Comparison of ENCODE assay signal across 7 mouse cellular contexts in genomic region chr9:120934821-120935633, GRCm38 (mm10). TPM values are rescaled to one million over a fixed set of nuclear protein-coding genes. Genes with fewer than 3 reads are reported as not detected.
DNase-seq lines count a peak whose midpoint lies in the region; ATAC-seq and TF ChIP-seq lines count a peak whose summit lies in the region.

No protein-coding gene starts in this region.

- peak overlapping the region; percentile 81 for H3ac ChIP-seq in C2C12 (ENCODE audit: control insufficient read depth, insufficient read length, low read depth)

- peaks cover 51% of the 10 kb centered on the region for H3K4me1 ChIP-seq in G1E (ENCODE audit: insufficient read depth, low read depth, low read length)
- H3K4me1 ChIP-seq in forebrain, postnatal 0 days (ENCODE audit: insufficient read depth): peaks cover 30% of the 10 kb centered on the region
- H3K4me1 ChIP-seq in kidney, embryonic 16.5 days (ENCODE audit: insufficient read depth, low read length): peaks cover 46% of the 10 kb centered on the region

- peaks cover 21% of the 10 kb centered on the region for H3K36me3 ChIP-seq in C2C12 (ENCODE audit: control insufficient read depth, insufficient read depth)
- H3K36me3 ChIP-seq in G1E (replicated peaks): peaks cover 37% of the 10 kb centered on the region
- no peaks in the 10 kb centered on the region for H3K36me3 ChIP-seq in forebrain, postnatal 0 days (ENCODE audit: insufficient read depth)
- H3K36me3 ChIP-seq in kidney, embryonic 16.5 days (ENCODE audit: insufficient read depth, low read length): no peaks in the 10 kb centered on the region

- DNase-seq in G1E (ENCODE audit: low spot score): no peak
- no peak for DNase-seq in forebrain, postnatal 0 days
- DNase-seq in naive thymus-derived CD4-positive, alpha-beta T cell, adult 2 months (ENCODE audit: low read depth): peak; percentile 39
- no peak for DNase-seq in cerebellum, adult 9-11 months
- DNase-seq in layer of hippocampus, adult 11-12 months (ENCODE audit: low spot score): no peak

- no peaks in the 10 kb centered on the region for H3K9me3 ChIP-seq in G1E (replicated peaks)
- no peaks in the 10 kb centered on the region for H3K9me3 ChIP-seq in forebrain, postnatal 0 days (ENCODE audit: low read length)
- H3K9me3 ChIP-seq in kidney, embryonic 16.5 days (ENCODE audit: low read length): no peaks in the 10 kb centered on the region

- WGBS in forebrain, postnatal 0 days: 4% methylated on average over 14 of the region's 14 CpGs
- 4% methylated on average over 14 of the region's 14 CpGs for WGBS in kidney, embryonic 16.5 days

- H3K9ac ChIP-seq in forebrain, postnatal 0 days: peak overlapping the region; percentile 86
- H3K9ac ChIP-seq in kidney, embryonic 16.5 days (replicated peaks; ENCODE audit: low read length): peak overlapping the region; percentile 98

- H3K4me2 ChIP-seq in forebrain, postnatal 0 days (ENCODE audit: low read depth): peak overlapping the region; percentile 87
- peak overlapping the region; percentile 90 for H3K4me2 ChIP-seq in kidney, embryonic 16.5 days (replicated peaks; ENCODE audit: low read depth, low read length)

- H3K27ac ChIP-seq in forebrain, postnatal 0 days (ENCODE audit: low read depth, low read length): peak overlapping the region; percentile 95; the same call in 1 of the 2 replicates
- H3K27ac ChIP-seq in kidney, embryonic 16.5 days (ENCODE audit: low read length): peak overlapping the region; percentile 96

- H3K4me3 ChIP-seq in C2C12 (ENCODE audit: insufficient read depth, poor library complexity, severe bottlenecking): peak overlapping the region; percentile 65
- peak overlapping the region; percentile 82 for H3K4me3 ChIP-seq in G1E (ENCODE audit: low read depth, low read length)
- H3K4me3 ChIP-seq in forebrain, postnatal 0 days (ENCODE audit: low read depth, low read length): peak overlapping the region; percentile 90
- peak overlapping the region; percentile 96 for H3K4me3 ChIP-seq in kidney, embryonic 16.5 days (ENCODE audit: low read length)

- H3K79me3 ChIP-seq in C2C12 (ENCODE audit: low read depth): peaks cover 64% of the 10 kb centered on the region

- H3K27me3 ChIP-seq in C2C12 (ENCODE audit: control insufficient read depth, insufficient read depth, insufficient read length): no peaks in the 10 kb centered on the region
- peaks cover 4% of the 10 kb centered on the region for H3K27me3 ChIP-seq in G1E (ENCODE audit: insufficient read depth, low read length)
- no peaks in the 10 kb centered on the region for H3K27me3 ChIP-seq in forebrain, postnatal 0 days (ENCODE audit: insufficient read depth, low read length)
- no peaks in the 10 kb centered on the region for H3K27me3 ChIP-seq in kidney, embryonic 16.5 days (ENCODE audit: insufficient read depth, low read length)

- peak; percentile 37 for ATAC-seq in G1E (ENCODE audit: extremely low read depth, insufficient number of reproducible peaks, low FRiP score, poor library complexity, severe bottlenecking)
- ATAC-seq in forebrain, postnatal 0 days: no peak
- no peak for ATAC-seq in kidney, embryonic 16.5 days (ENCODE audit: low FRiP score, low TSS enrichment)

- peaks cover 65% of the 10 kb centered on the region for H3K79me2 ChIP-seq in C2C12 (ENCODE audit: control insufficient read depth, insufficient read depth)

- TF ChIP-seq CTCF in C2C12 (IDR thresholded peaks at IDR 0.05; ENCODE audit: control insufficient read depth, insufficient read depth, insufficient read length) (no peak), G1E (IDR thresholded peaks at IDR 0.05; ENCODE audit: low read depth, low read length) (no peak)
- no peak for TF ChIP-seq CTCF in forebrain, postnatal 0 days (IDR thresholded peaks at IDR 0.05; ENCODE audit: low read depth)

TF ChIP-seq in C2C12, 6 proteins besides CTCF, POLR2A, EP300 and RAD21:
- TF ChIP-seq FOSL1 (IDR thresholded peaks at IDR 0.05; ENCODE audit: insufficient read depth, low read length, poor library complexity, severe bottlenecking): no peak
- TF ChIP-seq MYOD1 (IDR thresholded peaks at IDR 0.05; ENCODE audit: control insufficient read depth, insufficient read length, low read depth): no peak
- no peak for TF ChIP-seq CEBPB (IDR thresholded peaks at IDR 0.05; ENCODE audit: low read depth)
- no peak for TF ChIP-seq MAX (IDR thresholded peaks at IDR 0.05)
- TF ChIP-seq MYOG (IDR thresholded peaks at IDR 0.05; ENCODE audit: control insufficient read depth, extremely low read depth, insufficient read length): no peak
- TF ChIP-seq USF1 (IDR thresholded peaks at IDR 0.05; ENCODE audit: low read depth): no peak

RNA-seq across cellular contexts. Expression of gene Ctnnb1, which starts 6.0 kb away (rescaled TPM):
- polyA plus RNA-seq in C2C12 (2012; fragmentation: generic; extraction: Trizol): 396 TPM
- 214 and 233 TPM in 2 replicates for total RNA-seq in G1E (2014; fragmentation: Nextera tagmentation)
- 591 and 628 TPM in 2 replicates for total RNA-seq in G1E (2017)
- 60.1 and 76.8 TPM in 2 replicates for polyA plus RNA-seq in G1E (2012)
- total RNA-seq in forebrain, postnatal 0 days (2014; rRNA removed): 839 and 1,100 TPM in 2 replicates
- polyA plus RNA-seq in forebrain, postnatal 0 days (2015; fragmentation: Nextera tagmentation; extraction: Ambion mirVana): 368 and 388 TPM in 2 replicates
- 639 and 663 TPM in 2 replicates for polyA plus RNA-seq in kidney, embryonic 16.5 days (2015; fragmentation: Nextera tagmentation; extraction: Ambion mirVana)
